Mouse (Mus musculus) left cerebral cortex, adult 11 months (tissue): ENCODE data around the gene Lekr1.
A peak's percentile ranks its signal among the peaks of the same experiment; 100 is the strongest.

Experiments used
- DNase-seq: peaks from one replicate; pipeline ENCODE4 v3.0.0; 2022; ENCODE audit warnings: low spot score

Lekr1 gene

GRCm38 (mm10) chr3:65665977-65666766 lies at the start of gene Lekr1:
Lekr1 (plus strand) TSS chr3:65666228.
- DNase-seq, result peak; percentile 82

GRCm38 (mm10) chr3:65617507-65617906 lies 48.5 kb upstream of the Lekr1 start:
- no peak for DNase-seq

GRCm38 (mm10) chr3:65619340-65619739 lies 46.7 kb upstream of the Lekr1 start:
- no peak for DNase-seq

- no peak for DNase-seq
Measured at GRCm38 (mm10) chr3:65623057-65623456, 43.0 kb upstream of the Lekr1 start.

- DNase-seq, result no peak
Measured at GRCm38 (mm10) chr3:65625496-65626289, 40.3 kb upstream of the Lekr1 start.

- no peak for DNase-seq
Measured at GRCm38 (mm10) chr3:65626290-65626914, 39.6 kb upstream of the Lekr1 start.

- DNase-seq, result no peak
Measured at GRCm38 (mm10) chr3:65627021-65627706, 38.9 kb upstream of the Lekr1 start.

- DNase-seq, result no peak
Measured at GRCm38 (mm10) chr3:65627707-65628028, 38.4 kb upstream of the Lekr1 start.

GRCm38 (mm10) chr3:65629565-65630112 lies 36.4 kb upstream of the Lekr1 start:
- no peak for DNase-seq

- DNase-seq, result no peak
Measured at GRCm38 (mm10) chr3:65633604-65634003, 32.4 kb upstream of the Lekr1 start.

- DNase-seq, result no peak
Measured at GRCm38 (mm10) chr3:65635983-65636382, 30.0 kb upstream of the Lekr1 start.

GRCm38 (mm10) chr3:65637313-65637712 lies 28.7 kb upstream of the Lekr1 start:
- DNase-seq, result no peak

- DNase-seq, result no peak
Measured at GRCm38 (mm10) chr3:65638896-65639295, 27.1 kb upstream of the Lekr1 start.

GRCm38 (mm10) chr3:65639454-65640014 lies 26.5 kb upstream of the Lekr1 start:
- DNase-seq, result no peak

GRCm38 (mm10) chr3:65642959-65643358 lies 23.1 kb upstream of the Lekr1 start:
- no peak for DNase-seq

GRCm38 (mm10) chr3:65643654-65644053 lies 22.4 kb upstream of the Lekr1 start:
- DNase-seq, result no peak

- DNase-seq, result no peak
Measured at GRCm38 (mm10) chr3:65647592-65647991, 18.4 kb upstream of the Lekr1 start.

- DNase-seq, result no peak
Measured at GRCm38 (mm10) chr3:65648913-65649312, 17.1 kb upstream of the Lekr1 start.

- DNase-seq, result no peak
Measured at GRCm38 (mm10) chr3:65650156-65650815, 15.7 kb upstream of the Lekr1 start.

GRCm38 (mm10) chr3:65654541-65655206 lies 11.4 kb upstream of the Lekr1 start:
- DNase-seq, result no peak

- no peak for DNase-seq
Measured at GRCm38 (mm10) chr3:65656451-65656850, 9.6 kb upstream of the Lekr1 start.
